Mouse (Mus musculus): ENCODE measurements at regions not wholly inside any gene's neighbourhood (a gene's known extent, or its start where the extent isn't known, plus 50 kb on each side); places are given as distances from the start of the nearest gene placed in this dataset.

- no peak for TF ChIP-seq CTCF (IDR thresholded peaks at IDR 0.05; ENCODE audit: borderline replicate concordance, extremely low read depth, insufficient read depth, insufficient read length)
- TF ChIP-seq POLR2A (IDR thresholded peaks at IDR 0.05; ENCODE audit: borderline replicate concordance, extremely low read depth, insufficient read depth, insufficient read length, poor library complexity, severe bottlenecking): no peak
Measured at GRCm38 (mm10) chr9:5708482-5708881, 363.3 kb downstream of the Casp12 start.

Data from brain, embryonic 14.5 days (tissue).